Mouse (Mus musculus): ENCODE data around the gene Tmem238. TPM values are rescaled to one million over a fixed set of nuclear protein-coding genes. Genes with fewer than 3 reads are reported as not detected.
"Not testable (repeated sequence)": the region's sequence is repeated elsewhere in the genome, so short reads cannot be mapped to it uniquely, and the experiment has no call there.

Tmem238 gene
- polyA plus RNA-seq, 1 experiment = 12.0 TPM

DNA sequence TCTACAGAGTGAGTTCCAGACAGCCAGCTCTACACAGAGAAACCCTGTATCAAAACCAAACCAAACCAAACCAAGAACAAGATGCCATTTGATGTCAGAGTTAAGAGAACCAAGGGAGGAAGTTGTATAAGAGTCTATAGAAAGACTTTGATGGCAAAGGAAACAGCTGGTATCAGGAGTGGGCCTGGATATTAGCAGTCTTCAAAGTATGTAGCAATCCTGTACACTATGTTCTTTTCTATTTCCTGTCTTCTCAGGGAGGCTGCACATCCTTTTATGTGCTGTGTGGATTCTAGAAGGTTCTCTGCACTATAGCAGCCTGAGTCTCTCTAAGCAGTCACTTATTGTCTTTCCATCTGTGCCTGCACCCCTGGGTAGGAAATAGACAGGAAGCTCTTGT lies 27.1 kb upstream of the Tmem238 start:
- TF ChIP-seq CTCF (IDR thresholded peaks at IDR 0.05; ENCODE audit: control insufficient read depth, insufficient read depth, low read length) (no peak), POLR2A (IDR thresholded peaks at IDR 0.05; ENCODE audit: borderline replicate concordance, control insufficient read depth, low read depth, low read length) (no peak)
- Histone ChIP-seq H3K27ac (ENCODE audit: control insufficient read depth, insufficient read depth, low read depth, low read length, poor library complexity) (no peak overlapping the region), H3K4me1 (ENCODE audit: control insufficient read depth, insufficient read depth, low read length) (no peaks in the 10 kb centered on the region), H3K4me3 (replicated peaks; ENCODE audit: control insufficient read depth, low read depth, low read length) (no peak overlapping the region)

DNA sequence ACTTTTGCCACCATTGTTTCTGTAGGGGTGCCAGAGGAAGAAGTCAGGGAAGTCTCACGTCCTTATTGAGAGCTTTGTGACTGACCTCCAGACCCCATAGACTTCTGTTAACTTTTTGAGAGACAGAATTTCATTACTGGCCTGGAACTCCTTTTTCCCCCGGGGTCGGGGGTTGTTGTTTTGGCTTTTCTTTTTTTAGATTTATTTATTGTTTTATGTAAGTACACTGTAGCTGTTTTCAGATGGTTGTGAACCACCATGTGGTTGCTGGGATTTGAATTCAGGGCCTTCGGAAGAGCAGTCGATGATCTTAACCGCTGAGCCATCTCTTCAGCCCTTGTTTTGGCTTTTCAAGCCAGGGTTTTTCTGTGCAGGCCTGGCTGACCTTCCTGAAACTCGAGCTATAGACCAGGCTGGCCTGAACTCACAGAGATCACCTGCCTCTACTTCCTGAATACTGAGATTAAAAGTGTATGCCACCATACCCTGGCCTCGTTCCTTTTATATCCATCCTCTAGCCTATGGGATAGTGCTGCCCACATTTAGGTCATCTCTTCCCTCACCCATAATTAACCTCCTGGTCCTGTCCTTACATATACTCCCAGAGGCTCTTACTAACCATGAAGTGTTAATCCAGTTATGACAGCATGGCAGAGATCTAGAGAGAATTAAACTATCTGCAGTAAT lies 23.8 kb upstream of the Tmem238 start:
- peaks cover 1% of the 10 kb centered on the region; the same call in 1 of the 2 replicates for H3K4me1 ChIP-seq (ENCODE audit: control insufficient read depth, insufficient read depth, low read length)
- peak overlapping the region; percentile 93 for H3K27ac ChIP-seq (ENCODE audit: control insufficient read depth, insufficient read depth, low read depth, low read length, poor library complexity)
- peak overlapping the region; percentile 84 for H3K4me3 ChIP-seq (replicated peaks; ENCODE audit: control insufficient read depth, low read depth, low read length)
- WGBS = 17% methylated on average over 8 of the region's 8 CpGs
- TF ChIP-seq CTCF (IDR thresholded peaks at IDR 0.05; ENCODE audit: control insufficient read depth, insufficient read depth, low read length) (no peak), POLR2A (IDR thresholded peaks at IDR 0.05; ENCODE audit: borderline replicate concordance, control insufficient read depth, low read depth, low read length) (no peak)

DNA sequence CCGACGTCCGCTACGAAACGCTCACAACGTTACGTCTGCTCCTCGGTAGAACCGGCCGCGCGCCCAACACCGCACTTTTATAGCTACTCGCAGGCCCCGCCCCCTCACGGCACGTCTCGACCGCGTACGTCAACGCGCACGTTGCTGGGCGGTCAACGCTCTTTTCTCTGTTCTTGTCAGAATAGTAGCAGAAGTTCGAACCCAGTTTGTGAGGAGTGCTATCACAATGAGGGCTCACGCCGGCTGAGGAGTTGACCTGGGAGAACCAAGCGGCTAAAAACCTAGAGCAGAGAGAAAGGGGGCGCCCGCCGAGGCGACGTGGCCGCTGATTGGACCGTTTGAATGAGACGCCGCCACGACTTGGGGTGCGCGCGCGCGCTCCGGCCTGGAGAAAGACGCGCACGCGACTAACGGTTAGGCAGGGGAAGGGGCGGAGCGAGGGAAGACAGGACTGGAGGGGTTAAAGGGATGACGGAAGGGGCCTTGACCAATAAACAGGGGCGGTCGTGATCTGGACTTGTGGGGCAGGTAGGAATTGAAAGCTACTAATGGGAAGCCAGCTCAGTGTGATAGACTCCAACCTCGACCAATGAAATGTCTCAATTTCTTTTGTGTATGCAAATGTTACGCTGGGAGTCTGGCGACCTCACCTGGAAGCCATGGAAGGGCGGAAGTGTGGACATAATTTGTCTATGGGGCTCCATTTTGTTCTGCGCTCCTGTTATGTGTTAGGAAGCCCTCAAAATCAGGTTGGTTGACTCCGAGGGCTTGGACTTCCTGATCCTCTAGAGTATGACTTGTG lies 23.0 kb upstream of the Tmem238 start, which contains the start of gene Ube2s:
TSS of gene Ube2s (minus strand) at position 288 of the 802 bp plus-strand sequence.
- TF ChIP-seq POLR2A (IDR thresholded peaks at IDR 0.05; ENCODE audit: borderline replicate concordance, control insufficient read depth, low read depth, low read length) (peak; percentile 76), CTCF (IDR thresholded peaks at IDR 0.05; ENCODE audit: control insufficient read depth, insufficient read depth, low read length) (peak; percentile 18; the same call in 1 of the 2 replicates)
- H3K4me1 ChIP-seq (ENCODE audit: control insufficient read depth, insufficient read depth, low read length) = peaks cover 1% of the 10 kb centered on the region; the same call in 1 of the 2 replicates
- peak within 1 kb of the TSS; percentile 93 for H3K27ac ChIP-seq (ENCODE audit: control insufficient read depth, insufficient read depth, low read depth, low read length, poor library complexity)
- WGBS = under 1% methylated on average over 62 of the region's 62 CpGs
- H3K4me3 ChIP-seq (replicated peaks; ENCODE audit: control insufficient read depth, low read depth, low read length) = peak within 1 kb of the TSS; percentile 88

DNA sequence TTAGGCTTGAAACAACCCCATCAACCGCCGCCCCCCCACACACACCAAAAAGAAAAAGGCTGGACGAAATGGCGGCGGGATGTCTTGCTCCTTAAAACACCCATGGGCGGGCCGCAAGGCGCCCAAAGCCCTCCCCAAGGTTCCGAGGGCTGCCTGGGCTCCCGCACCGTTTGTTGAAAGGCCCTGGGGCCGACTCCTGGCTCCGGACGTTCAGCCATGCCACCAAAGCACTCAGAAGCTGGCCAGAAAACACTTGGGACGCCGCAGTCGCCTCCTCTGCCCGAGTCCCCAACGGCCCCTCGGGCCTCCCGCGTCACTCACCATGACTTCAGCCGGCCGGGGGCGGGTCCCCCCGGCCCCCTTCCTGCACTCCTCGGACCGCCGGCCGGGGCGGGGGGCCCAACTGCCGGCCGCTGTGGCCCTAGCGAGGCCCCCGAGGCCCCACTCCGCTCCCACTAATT lies 22.4 kb upstream of the Tmem238 start:
- Histone ChIP-seq H3K27ac (ENCODE audit: control insufficient read depth, insufficient read depth, low read depth, low read length, poor library complexity) (peak overlapping the region; percentile 93), H3K4me1 (ENCODE audit: control insufficient read depth, insufficient read depth, low read length) (peaks cover 1% of the 10 kb centered on the region; the same call in 1 of the 2 replicates), H3K4me3 (replicated peaks; ENCODE audit: control insufficient read depth, low read depth, low read length) (peak overlapping the region; percentile 88)
- TF ChIP-seq POLR2A (IDR thresholded peaks at IDR 0.05; ENCODE audit: borderline replicate concordance, control insufficient read depth, low read depth, low read length) (no peak), CTCF (IDR thresholded peaks at IDR 0.05; ENCODE audit: control insufficient read depth, insufficient read depth, low read length) (no peak)
- under 1% methylated on average over 34 of the region's 36 CpGs for whole genome bisulfite sequencing

DNA sequence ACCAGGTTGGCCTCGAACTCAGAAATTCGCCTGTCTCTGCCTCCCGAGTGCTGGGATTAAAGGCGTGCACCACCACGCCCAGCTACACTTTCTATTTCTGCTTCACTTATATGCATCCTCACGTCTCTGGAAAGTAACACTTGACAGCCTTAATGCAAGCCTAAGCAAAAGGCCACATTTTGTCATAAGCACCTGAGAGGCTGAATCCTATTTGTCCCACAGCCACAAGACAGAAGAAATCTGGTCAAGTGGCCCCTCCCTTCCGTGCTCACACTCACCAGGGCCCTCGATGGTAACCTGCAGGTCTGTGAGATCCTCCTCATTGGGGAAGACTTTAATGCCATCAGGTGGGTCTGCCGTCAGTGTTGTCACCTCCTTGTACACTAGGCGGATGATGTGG lies 21.7 kb upstream of the Tmem238 start:
- WGBS = 32% methylated on average over 10 of the region's 10 CpGs
- peak overlapping the region; percentile 88 for H3K4me3 ChIP-seq (replicated peaks; ENCODE audit: control insufficient read depth, low read depth, low read length)
- peak overlapping the region; percentile 93 for H3K27ac ChIP-seq (ENCODE audit: control insufficient read depth, insufficient read depth, low read depth, low read length, poor library complexity)
- not testable (repeated sequence) for H3K4me1 ChIP-seq (ENCODE audit: control insufficient read depth, insufficient read depth, low read length)

DNA sequence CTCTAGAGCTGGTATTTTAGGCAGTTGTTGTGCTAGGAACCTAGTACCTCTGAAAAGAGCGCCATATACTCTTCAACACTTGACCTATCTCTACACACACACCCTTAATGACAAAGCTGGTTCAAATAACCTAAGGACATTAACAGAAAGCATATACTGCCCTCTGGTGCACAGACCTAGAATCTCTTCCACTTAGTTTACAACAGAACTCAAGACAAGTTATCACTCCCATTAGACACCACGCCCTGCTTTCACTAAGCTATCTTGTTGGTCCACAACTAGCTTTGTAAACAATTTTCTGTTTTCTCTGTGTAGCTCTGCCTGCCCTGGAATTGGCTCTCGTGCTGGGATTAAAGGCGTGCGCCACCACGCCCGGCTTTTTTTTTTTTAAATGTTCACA lies 17.3 kb upstream of the Tmem238 start:
- 63% methylated on average over 7 of the region's 7 CpGs for WGBS
- no peak overlapping the region for H3K27ac ChIP-seq (ENCODE audit: control insufficient read depth, insufficient read depth, low read depth, low read length, poor library complexity)
- peaks cover 1% of the 10 kb centered on the region; the same call in 1 of the 2 replicates for H3K4me1 ChIP-seq (ENCODE audit: control insufficient read depth, insufficient read depth, low read length)
- no peak for TF ChIP-seq POLR2A (IDR thresholded peaks at IDR 0.05; ENCODE audit: borderline replicate concordance, control insufficient read depth, low read depth, low read length)
- no peak for TF ChIP-seq CTCF (IDR thresholded peaks at IDR 0.05; ENCODE audit: control insufficient read depth, insufficient read depth, low read length)
- no peak overlapping the region for H3K4me3 ChIP-seq (replicated peaks; ENCODE audit: control insufficient read depth, low read depth, low read length)

DNA sequence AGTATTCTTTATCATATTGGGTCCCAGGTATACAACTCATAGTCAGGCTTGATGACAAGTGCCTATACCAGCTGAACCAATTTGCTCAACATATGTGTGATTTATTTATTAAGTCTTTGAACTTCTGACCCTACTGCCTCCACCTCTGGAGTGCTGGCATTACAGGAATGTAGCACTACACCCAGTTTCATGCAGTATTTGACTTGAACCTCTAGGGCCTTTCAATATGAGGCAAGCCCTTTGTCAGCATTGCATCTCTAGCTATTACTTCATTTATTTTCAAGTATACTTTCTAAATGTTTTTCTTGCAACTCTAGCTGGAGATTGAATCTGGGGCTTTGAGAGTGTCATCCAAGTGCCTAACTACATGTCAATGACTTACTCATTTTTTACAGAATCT lies 12.8 kb upstream of the Tmem238 start:
- TF ChIP-seq POLR2A (IDR thresholded peaks at IDR 0.05; ENCODE audit: borderline replicate concordance, control insufficient read depth, low read depth, low read length) (no peak), CTCF (IDR thresholded peaks at IDR 0.05; ENCODE audit: control insufficient read depth, insufficient read depth, low read length) (no peak)
- Histone ChIP-seq H3K4me1 (ENCODE audit: control insufficient read depth, insufficient read depth, low read length) (no peaks in the 10 kb centered on the region; the same call in 1 of the 2 replicates), H3K27ac (ENCODE audit: control insufficient read depth, insufficient read depth, low read depth, low read length, poor library complexity) (no peak overlapping the region), H3K4me3 (replicated peaks; ENCODE audit: control insufficient read depth, low read depth, low read length) (no peak overlapping the region)

DNA sequence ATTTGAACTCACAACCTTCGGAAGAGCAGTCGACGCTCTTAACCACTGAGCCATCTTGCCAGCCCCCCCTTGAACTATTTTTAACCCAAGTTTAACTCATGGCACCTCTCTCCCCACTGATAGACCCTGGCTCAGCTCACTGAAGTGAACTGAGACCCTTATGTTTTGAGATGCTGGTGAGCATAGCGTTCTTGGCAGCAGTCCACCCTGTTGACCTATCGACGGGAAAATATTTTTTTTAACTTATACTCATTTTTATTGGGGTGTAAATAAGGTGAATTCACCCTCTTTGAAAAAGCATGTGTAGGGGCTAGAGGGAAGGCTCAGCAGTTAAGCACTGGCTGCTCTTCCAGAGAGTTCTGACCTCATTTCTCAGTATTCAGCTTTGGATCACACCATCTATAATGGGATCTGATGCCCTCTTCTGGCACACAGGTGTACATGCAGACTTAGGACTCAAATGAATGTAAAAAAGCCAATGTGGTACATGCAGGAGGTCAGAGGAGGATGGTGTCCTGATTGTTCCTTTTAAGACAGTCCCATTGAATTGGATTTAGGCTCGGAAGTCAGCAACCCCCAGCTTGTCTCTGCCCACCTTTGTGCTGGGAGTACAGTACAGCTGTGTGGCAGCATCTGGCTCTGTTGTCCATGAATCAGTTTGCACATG lies 6.4 kb upstream of the Tmem238 start:
- H3K4me1 ChIP-seq (ENCODE audit: control insufficient read depth, insufficient read depth, low read length) = no peaks in the 10 kb centered on the region; the same call in 1 of the 2 replicates
- H3K4me3 ChIP-seq (replicated peaks; ENCODE audit: control insufficient read depth, low read depth, low read length) = no peak overlapping the region
- H3K27ac ChIP-seq (ENCODE audit: control insufficient read depth, insufficient read depth, low read depth, low read length, poor library complexity) = no peak overlapping the region
- WGBS = 77% methylated on average over 7 of the region's 7 CpGs
- no peak for TF ChIP-seq POLR2A (IDR thresholded peaks at IDR 0.05; ENCODE audit: borderline replicate concordance, control insufficient read depth, low read depth, low read length)
- peak; percentile 32; the same call in 1 of the 2 replicates for TF ChIP-seq CTCF (IDR thresholded peaks at IDR 0.05; ENCODE audit: control insufficient read depth, insufficient read depth, low read length)
